Mouse (Mus musculus): Measurements from ENCODE around the gene Chd2. TPM values are rescaled to one million over a fixed set of nuclear protein-coding genes. Genes with fewer than 3 reads are reported as not detected.
"Not testable (repeated sequence)": the region's sequence is repeated elsewhere in the genome, so short reads cannot be mapped to it uniquely, and the experiment has no call there.

Gene Chd2
- total RNA-seq, 2 experiments from 2014 or later = 29.8 to 39.6 TPM

- DNase-seq (ENCODE audit: low spot score) = no peak
Measured at GRCm38 (mm10) chr7:73523183-73523582, 18.4 kb downstream of the Chd2 start.

GRCm38 (mm10) chr7:73521277-73522193 is 20.1 kb downstream of the Chd2 start:
- DNase-seq (ENCODE audit: low spot score) = peak; percentile 49

- no peak for DNase-seq (ENCODE audit: low spot score)
Measured at GRCm38 (mm10) chr7:73520231-73520630, 21.4 kb downstream of the Chd2 start.

GRCm38 (mm10) chr7:73519060-73519796 is 22.4 kb downstream of the Chd2 start:
- DNase-seq (ENCODE audit: low spot score) = no peak

GRCm38 (mm10) chr7:73518373-73518980 is 23.2 kb downstream of the Chd2 start:
- not testable (repeated sequence) for DNase-seq (ENCODE audit: low spot score)

- no peak for DNase-seq (ENCODE audit: low spot score)
Measured at GRCm38 (mm10) chr7:73517432-73518054, 24.1 kb downstream of the Chd2 start.

GRCm38 (mm10) chr7:73516820-73517219 is 24.8 kb downstream of the Chd2 start:
- DNase-seq (ENCODE audit: low spot score) = no peak

GRCm38 (mm10) chr7:73514560-73514959 is 27.1 kb downstream of the Chd2 start:
- DNase-seq (ENCODE audit: low spot score) = no peak

- no peak for DNase-seq (ENCODE audit: low spot score)
Measured at GRCm38 (mm10) chr7:73512422-73512821, 29.2 kb downstream of the Chd2 start.

GRCm38 (mm10) chr7:73508688-73509087 is 32.9 kb downstream of the Chd2 start:
- DNase-seq (ENCODE audit: low spot score) = no peak

GRCm38 (mm10) chr7:73507491-73507890 is 34.1 kb downstream of the Chd2 start:
- peak; percentile 57 for DNase-seq (ENCODE audit: low spot score)

- DNase-seq (ENCODE audit: low spot score) = no peak
Measured at GRCm38 (mm10) chr7:73506852-73507251, 34.8 kb downstream of the Chd2 start.

GRCm38 (mm10) chr7:73505266-73505665 is 36.4 kb downstream of the Chd2 start:
- DNase-seq (ENCODE audit: low spot score) = no peak

GRCm38 (mm10) chr7:73498200-73498599 is 43.4 kb downstream of the Chd2 start:
- no peak for DNase-seq (ENCODE audit: low spot score)

- DNase-seq (ENCODE audit: low spot score) = no peak
Measured at GRCm38 (mm10) chr7:73489261-73489660, 52.4 kb downstream of the Chd2 start.

- DNase-seq (ENCODE audit: low spot score) = no peak
Measured at GRCm38 (mm10) chr7:73481094-73481493, 60.5 kb downstream of the Chd2 start.

GRCm38 (mm10) chr7:73479506-73479905 is 62.1 kb downstream of the Chd2 start:
- DNase-seq (ENCODE audit: low spot score) = no peak

- DNase-seq (ENCODE audit: low spot score) = peak; percentile 75
Measured at GRCm38 (mm10) chr7:73478157-73479058, 63.2 kb downstream of the Chd2 start.

GRCm38 (mm10) chr7:73467741-73468140 is 73.9 kb downstream of the Chd2 start:
- DNase-seq (ENCODE audit: low spot score) = no peak

GRCm38 (mm10) chr7:73463546-73463945 is 78.1 kb downstream of the Chd2 start:
- no peak for DNase-seq (ENCODE audit: low spot score)

- no peak for DNase-seq (ENCODE audit: low spot score)
Measured at GRCm38 (mm10) chr7:73454113-73454512, 87.5 kb downstream of the Chd2 start.
